Mouse (Mus musculus) cerebellum, adult 2 months (tissue): Measurements from ENCODE around the gene Ropn1l.

Source experiments
- CTCF ChIP-seq: fragments of 200-500 bp; IDR thresholded peaks from 2 replicates; pipeline ENCODE4 v1.5.1; 2011; ENCODE audit warnings: low read depth, mild to moderate bottlenecking, control low read depth, low read length, moderate library complexity, borderline replicate concordance; ENCODE audit not compliant: insufficient read depth
- POLR2A ChIP-seq: fragments of 200-500 bp; IDR thresholded peaks from 2 replicates; pipeline ENCODE4 v1.6.1; 2011; ENCODE audit warnings: low read length, control low read depth, borderline replicate concordance; ENCODE audit not compliant: insufficient read depth

DNA sequence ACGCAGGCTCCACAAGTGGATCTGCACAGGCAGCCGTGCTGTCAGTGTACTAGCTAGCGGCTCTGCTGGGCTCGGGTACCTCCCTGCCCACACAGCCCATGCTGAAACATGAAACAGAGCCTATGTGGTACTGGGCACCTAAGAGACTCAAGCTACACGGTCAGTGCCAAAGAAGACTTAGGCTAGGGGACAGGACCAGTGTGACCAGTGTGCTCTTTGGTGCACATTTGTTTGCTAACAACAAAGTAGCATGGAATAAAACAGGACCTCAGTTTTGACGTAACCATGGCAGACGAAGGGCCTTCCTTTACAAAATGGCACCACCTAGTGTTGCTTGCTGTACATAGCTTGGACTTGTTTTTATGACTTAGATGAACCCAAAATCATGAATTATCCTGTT is 6.4 kb downstream of the Ropn1l start:
- peak; percentile 50 for TF ChIP-seq CTCF
- TF ChIP-seq POLR2A: no peak
